Mouse (Mus musculus) heart, embryonic 11.5 days (tissue): Measurements from ENCODE around the gene Cilp2. TPM values are rescaled to one million over a fixed set of nuclear protein-coding genes. Genes with fewer than 3 reads are reported as not detected.

Experiments used
- ATAC-seq: fragments of 200-750 bp; cut with Nextera tagmentation; replicated peaks from 2 replicates; pipeline ENCODE4 v1.8.0; 2017; ENCODE audit warnings: moderate library complexity; ENCODE audit not compliant: insufficient number of reproducible peaks, low FRiP score, low TSS enrichment
- H3K27ac ChIP-seq: fragments of 300-500 bp; sonication (generic); 2 replicates; pipeline ENCODE4 v1.5.1; 2014; ENCODE audit warnings: mild to moderate bottlenecking, low read depth, low read length
- H3K27me3 ChIP-seq: fragments of 300-500 bp; sonication (generic); 2 replicates; pipeline ENCODE4 v1.6.1; 2014; ENCODE audit warnings: mild to moderate bottlenecking, low read length, mixed read lengths; ENCODE audit not compliant: control insufficient read depth, insufficient read depth
- H3K36me3 ChIP-seq: fragments of 300-500 bp; sonication (generic); 2 replicates; pipeline ENCODE4 v1.6.1; 2014; ENCODE audit warnings: mild to moderate bottlenecking, low read length, moderate library complexity, mixed read lengths; ENCODE audit not compliant: control insufficient read depth, insufficient read depth
- H3K4me1 ChIP-seq: fragments of 300-500 bp; sonication (generic); 2 replicates; pipeline ENCODE4 v1.6.1; 2014; ENCODE audit warnings: low read length; ENCODE audit not compliant: control insufficient read depth, insufficient read depth
- H3K4me2 ChIP-seq: fragments of 300-500 bp; sonication (generic); 2 replicates; pipeline ENCODE4 v1.6.1; 2014; ENCODE audit warnings: mild to moderate bottlenecking, moderate library complexity
- H3K4me3 ChIP-seq: fragments of 300-500 bp; sonication (generic); 2 replicates; pipeline ENCODE4 v1.5.1; 2014; ENCODE audit warnings: low read depth, low read length
- H3K9ac ChIP-seq: fragments of 300-500 bp; sonication (generic); 2 replicates; pipeline ENCODE4 v1.6.1; 2014; ENCODE audit warnings: mild to moderate bottlenecking, low read depth, low read length, moderate library complexity
- H3K9me3 ChIP-seq: fragments of 300-500 bp; sonication (generic); replicated peaks from 2 replicates; pipeline ENCODE4 v1.6.1; 2016; ENCODE audit warnings: low read length; ENCODE audit not compliant: control insufficient read depth
- WGBS: fragments of 180-500 bp; shearing (Covaris S2); extraction: QIAGEN DNeasy Blood & Tissue Kit; methylation state at CpG from one replicate; pipeline ENCODE4 v1.1.7; 2014; ENCODE audit not compliant: insufficient replicate concordance; 5-methylcytosine and 5-hydroxymethylcytosine counted together
- polyA plus RNA-seq: library from polyadenylated mRNA; unstranded; fragments of >200 nt; fragmentation: Nextera tagmentation; extraction: Ambion mirVana; gene quantifications from 2 replicates; pipeline ENCODE4 v1.2.1, GENCODE M21; 2014

The Cilp2 gene
- polyA plus RNA-seq, 1 experiment from 2014 or later = 0.21 TPM

DNA sequence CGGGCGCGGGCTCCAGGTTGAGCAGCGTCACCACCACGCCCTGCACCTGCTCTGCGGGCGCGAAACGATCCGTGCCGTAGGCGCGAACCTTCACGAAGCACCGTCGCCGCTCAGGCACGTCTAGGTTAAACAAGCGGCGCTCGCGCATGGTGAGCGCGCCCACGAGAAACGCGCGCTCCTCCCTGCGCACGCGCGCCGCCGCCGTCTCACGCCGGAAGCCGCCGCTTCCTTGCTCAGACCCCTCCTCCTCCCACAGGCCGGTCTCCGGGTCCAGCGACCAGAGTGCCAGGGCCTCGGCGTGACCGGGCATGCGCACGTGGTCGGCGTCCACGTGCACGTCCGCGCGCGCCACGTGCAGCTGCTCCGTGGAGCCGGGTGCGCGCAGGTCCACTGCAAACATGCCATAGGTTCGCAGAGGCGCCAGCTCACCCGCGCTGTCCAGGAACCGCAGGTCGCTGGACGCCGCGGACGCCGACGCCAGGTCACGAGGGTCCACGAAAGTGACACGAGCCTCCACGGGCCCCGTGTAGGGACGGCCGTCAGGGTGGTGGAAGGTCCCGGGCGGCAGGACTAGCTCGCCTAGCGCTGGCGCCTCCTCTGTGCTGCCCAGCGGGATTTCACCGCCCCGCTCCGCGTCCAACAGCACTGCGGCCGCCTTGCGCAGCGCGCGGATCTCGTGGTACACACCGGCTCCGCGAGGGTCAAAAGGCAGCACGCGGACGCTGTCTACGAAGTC is 5.3 kb downstream of the Cilp2 start:
- peaks cover 90% of the 10 kb centered on the region for H3K27me3 ChIP-seq
- H3K4me3 ChIP-seq = peak overlapping the region; percentile 39
- no peak for ATAC-seq
- H3K9ac ChIP-seq = 0 out of 2 replicates have a peak overlapping the region, but pooled peaks have one; percentile 44
- no peaks in the 10 kb centered on the region for H3K36me3 ChIP-seq
- no peak overlapping the region for H3K27ac ChIP-seq
- peak overlapping the region; percentile 64 for H3K4me2 ChIP-seq
- no peaks in the 10 kb centered on the region for H3K9me3 ChIP-seq
- 10% methylated on average over 98 of the region's 103 CpGs for WGBS
- peaks cover 11% of the 10 kb centered on the region for H3K4me1 ChIP-seq

GRCm38 (mm10) chr8:69881261-69881865 is 6.1 kb downstream of the Cilp2 start:
- 0 out of 2 replicates have a peak overlapping the region, but pooled peaks have one; percentile 44 for H3K9ac ChIP-seq
- WGBS = 16% methylated on average over 78 of the region's 79 CpGs

GRCm38 (mm10) chr8:69880841-69881240 is 6.6 kb downstream of the Cilp2 start:
- H3K4me1 ChIP-seq = peaks cover 9% of the 10 kb centered on the region; the same call in 1 of the 2 replicates
- H3K9ac ChIP-seq = no peak overlapping the region
- ATAC-seq = no peak
- no peak overlapping the region for H3K27ac ChIP-seq
- WGBS = 9% methylated on average over 37 of the region's 37 CpGs
- no peaks in the 10 kb centered on the region for H3K36me3 ChIP-seq
- H3K9me3 ChIP-seq = no peaks in the 10 kb centered on the region
- H3K27me3 ChIP-seq = peaks cover 80% of the 10 kb centered on the region
- H3K4me2 ChIP-seq = peak overlapping the region; percentile 64
- peak overlapping the region; percentile 39; the same call in 1 of the 2 replicates for H3K4me3 ChIP-seq

More at GRCm38 (mm10) chr8:69881261-69881865, 6.1 kb downstream of the Cilp2 start:
- H3K27ac ChIP-seq = no peak overlapping the region
- peaks cover 11% of the 10 kb centered on the region; the same call in 1 of the 2 replicates for H3K4me1 ChIP-seq
- H3K4me3 ChIP-seq = peak overlapping the region; percentile 39
- no peak for ATAC-seq
- H3K4me2 ChIP-seq = peak overlapping the region; percentile 64
- peaks cover 85% of the 10 kb centered on the region for H3K27me3 ChIP-seq
- no peaks in the 10 kb centered on the region for H3K9me3 ChIP-seq
- H3K36me3 ChIP-seq = no peaks in the 10 kb centered on the region

DNA sequence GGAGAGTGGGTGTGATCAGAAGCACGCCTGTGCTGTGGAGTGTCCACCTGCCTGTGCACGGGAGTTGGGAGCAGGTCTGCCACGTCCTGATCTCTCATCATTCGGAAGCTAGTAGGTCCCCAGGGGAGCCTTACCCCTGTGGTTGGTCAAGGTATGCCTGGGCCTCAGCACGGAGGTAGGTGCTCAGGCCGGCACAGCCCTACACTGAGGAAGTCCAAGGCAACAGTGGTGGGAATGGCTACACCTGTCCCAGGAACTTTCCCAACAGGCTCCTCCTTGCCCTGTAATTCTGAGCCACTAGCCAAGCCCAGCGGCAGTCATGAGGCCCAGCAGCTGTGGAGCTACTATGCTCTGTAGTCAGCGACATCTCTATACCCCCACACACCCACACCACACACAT is 7.8 kb downstream of the Cilp2 start:
- no peak overlapping the region for H3K4me2 ChIP-seq
- H3K27ac ChIP-seq = no peak overlapping the region
- H3K4me1 ChIP-seq = peaks cover 9% of the 10 kb centered on the region; the same call in 1 of the 2 replicates
- no peak for ATAC-seq
- peaks cover 70% of the 10 kb centered on the region for H3K27me3 ChIP-seq
- no peak overlapping the region for H3K9ac ChIP-seq
- H3K9me3 ChIP-seq = no peaks in the 10 kb centered on the region
- WGBS = 49% methylated on average over 8 of the region's 8 CpGs
- no peaks in the 10 kb centered on the region for H3K36me3 ChIP-seq
- H3K4me3 ChIP-seq = no peak overlapping the region

GRCm38 (mm10) chr8:69877992-69878391 is 9.5 kb downstream of the Cilp2 start:
- Histone ChIP-seq H3K9me3 (no peaks in the 10 kb centered on the region), H3K36me3 (no peaks in the 10 kb centered on the region), H3K9ac (no peak overlapping the region), H3K4me1 (peaks cover 9% of the 10 kb centered on the region; the same call in 1 of the 2 replicates), H3K4me3 (no peak overlapping the region), H3K4me2 (no peak overlapping the region), H3K27ac (no peak overlapping the region), H3K27me3 (peaks cover 59% of the 10 kb centered on the region)
- whole genome bisulfite sequencing = 60% methylated on average over 3 of the region's 3 CpGs
- ATAC-seq = no peak

GRCm38 (mm10) chr8:69877396-69877795 is 10.1 kb downstream of the Cilp2 start:
- peaks cover 54% of the 10 kb centered on the region for H3K27me3 ChIP-seq
- no peak overlapping the region for H3K4me3 ChIP-seq
- H3K9me3 ChIP-seq = no peaks in the 10 kb centered on the region
- 88% methylated on average over 4 of the region's 4 CpGs for WGBS
- ATAC-seq = no peak
- H3K4me1 ChIP-seq = peaks cover 9% of the 10 kb centered on the region; the same call in 1 of the 2 replicates
- no peak overlapping the region for H3K9ac ChIP-seq
- H3K27ac ChIP-seq = no peak overlapping the region
- no peaks in the 10 kb centered on the region for H3K36me3 ChIP-seq
- H3K4me2 ChIP-seq = no peak overlapping the region

DNA sequence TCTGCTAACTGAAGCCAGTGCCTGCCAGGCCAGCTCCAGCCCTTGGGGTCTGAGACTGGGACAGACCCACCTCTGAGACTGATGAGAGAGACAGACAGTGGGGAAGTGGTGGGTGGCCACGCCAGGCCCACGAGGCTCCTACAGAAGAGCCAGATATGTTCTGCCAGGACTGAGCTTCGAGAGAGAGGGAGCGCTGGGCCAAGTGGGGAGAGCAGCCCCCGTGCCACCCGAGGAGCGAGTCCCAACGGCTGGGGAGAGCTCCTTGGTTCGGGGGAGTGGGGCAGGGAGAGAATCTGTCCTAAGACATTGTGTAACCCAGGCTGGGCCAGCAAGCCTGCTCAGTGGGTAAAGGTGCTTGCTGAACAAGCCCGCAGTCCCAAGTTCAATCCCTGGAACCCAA is 10.5 kb downstream of the Cilp2 start:
- Histone ChIP-seq H3K4me2 (no peak overlapping the region), H3K27ac (no peak overlapping the region), H3K9me3 (no peaks in the 10 kb centered on the region), H3K4me3 (no peak overlapping the region), H3K4me1 (peaks cover 9% of the 10 kb centered on the region; the same call in 1 of the 2 replicates), H3K9ac (no peak overlapping the region), H3K27me3 (peaks cover 51% of the 10 kb centered on the region), H3K36me3 (no peaks in the 10 kb centered on the region)
- WGBS = 65% methylated on average over 10 of the region's 10 CpGs
- no peak for ATAC-seq

DNA sequence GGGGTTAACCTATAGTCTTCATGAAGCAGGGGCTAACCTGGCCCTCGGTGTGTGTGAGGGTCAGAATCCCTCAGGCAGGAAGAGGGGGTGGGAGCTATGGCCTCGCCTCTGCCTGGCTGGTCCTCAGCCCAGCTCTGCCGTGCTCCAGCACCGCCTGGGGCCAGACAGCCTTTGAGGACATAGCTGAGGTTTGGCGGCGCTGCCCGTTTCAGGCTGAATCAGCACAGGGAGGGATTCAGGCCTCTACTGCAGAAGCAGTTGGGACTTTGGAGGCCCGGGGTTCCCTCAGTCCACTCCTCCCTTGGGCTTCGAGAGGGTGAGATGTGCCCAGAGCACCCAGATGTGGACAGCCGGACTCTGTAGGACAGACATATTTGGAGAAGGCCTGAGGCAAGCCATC is 11.4 kb downstream of the Cilp2 start:
- WGBS = 42% methylated on average over 10 of the region's 10 CpGs
- Histone ChIP-seq H3K4me1 (peaks cover 2% of the 10 kb centered on the region; the same call in 1 of the 2 replicates), H3K4me2 (no peak overlapping the region), H3K36me3 (no peaks in the 10 kb centered on the region), H3K9ac (no peak overlapping the region), H3K9me3 (no peaks in the 10 kb centered on the region), H3K4me3 (no peak overlapping the region), H3K27ac (no peak overlapping the region), H3K27me3 (peaks cover 47% of the 10 kb centered on the region)
- no peak for ATAC-seq
